Mouse (Mus musculus): ENCODE measurements around the gene Cry2.

Cry2 gene

DNA sequence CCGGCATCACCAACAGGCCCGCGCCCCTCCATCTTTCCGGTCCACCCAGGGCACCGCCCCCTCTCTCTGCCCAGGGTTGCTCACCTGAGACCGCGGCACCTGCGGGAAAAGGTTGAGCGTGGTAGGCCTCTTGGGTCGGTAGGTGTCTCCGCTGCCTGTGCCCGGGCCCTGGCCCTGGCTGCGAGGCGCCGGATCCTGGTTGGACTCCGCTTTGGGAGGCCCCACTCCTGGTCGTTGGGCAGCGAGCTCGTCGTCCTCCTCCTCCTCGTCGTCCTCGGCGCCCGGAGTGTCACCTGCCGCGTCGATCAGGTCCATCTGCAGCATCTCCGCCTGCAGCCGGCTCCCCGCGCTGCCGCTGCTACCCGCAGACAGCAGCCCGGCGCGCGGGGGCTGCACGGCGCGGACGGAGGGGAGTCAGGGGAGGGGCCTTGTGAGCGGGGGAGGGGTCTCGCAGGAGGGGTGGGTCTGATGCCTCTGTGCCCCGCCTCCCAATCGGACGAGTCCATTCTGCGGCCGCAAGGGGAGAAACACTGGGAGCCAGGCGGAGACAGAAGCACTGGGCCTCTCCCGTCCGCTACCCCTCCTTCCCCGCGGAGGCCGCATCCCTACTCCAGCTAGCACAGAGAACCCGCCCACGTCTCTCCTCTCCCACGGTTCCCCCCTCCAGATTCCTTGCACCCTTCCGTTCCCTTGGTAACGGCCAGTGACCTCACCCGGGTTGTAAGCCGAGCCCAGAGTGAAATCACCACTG is 44.8 kb downstream of the Cry2 start:
- peak; percentile 74 for DNase-seq (ENCODE audit: low read depth, low spot score)

DNA sequence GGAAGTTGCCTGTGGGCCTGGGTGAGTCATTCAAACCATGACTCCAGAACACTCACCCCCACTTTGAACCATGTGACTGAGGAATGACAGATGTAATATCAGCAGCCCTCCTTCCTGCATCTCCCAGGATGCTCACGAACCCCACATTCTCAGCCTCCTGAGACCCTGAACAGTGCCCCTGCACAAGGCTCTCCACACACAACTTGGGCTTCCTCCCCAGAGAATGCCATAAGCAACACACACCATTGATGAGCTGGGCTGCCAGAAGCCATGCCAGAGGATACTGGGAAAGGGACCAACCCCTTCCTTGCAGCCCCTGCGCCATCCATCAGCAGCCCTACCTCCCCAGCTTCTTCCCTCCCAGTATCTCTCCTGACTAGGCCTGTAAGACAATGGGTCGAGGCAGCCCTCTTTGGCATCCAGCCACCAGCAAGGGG is 45.7 kb downstream of the Cry2 start:
- no peak for DNase-seq (ENCODE audit: low read depth, low spot score)

DNA sequence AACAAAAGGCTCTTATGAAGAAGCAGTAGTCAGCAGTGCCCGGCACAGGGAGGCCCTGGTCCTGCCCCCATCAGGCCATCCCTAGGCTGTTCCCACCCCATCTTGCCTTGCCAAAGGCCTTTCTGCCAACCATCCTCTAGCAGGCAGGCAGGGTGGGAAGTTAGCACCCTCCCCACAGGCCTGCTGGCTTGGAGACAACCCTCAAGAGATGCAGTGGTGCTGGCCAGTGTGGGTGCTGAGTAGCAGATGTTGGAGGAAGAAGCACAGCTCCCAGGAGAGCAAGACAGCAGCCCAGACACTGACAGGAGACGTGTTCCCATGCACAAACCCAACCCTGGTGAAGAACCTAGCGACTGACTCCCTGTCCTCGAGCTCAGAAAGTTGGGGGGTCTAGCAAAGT is 46.2 kb downstream of the Cry2 start:
- DNase-seq (ENCODE audit: low read depth, low spot score) = no peak

DNA sequence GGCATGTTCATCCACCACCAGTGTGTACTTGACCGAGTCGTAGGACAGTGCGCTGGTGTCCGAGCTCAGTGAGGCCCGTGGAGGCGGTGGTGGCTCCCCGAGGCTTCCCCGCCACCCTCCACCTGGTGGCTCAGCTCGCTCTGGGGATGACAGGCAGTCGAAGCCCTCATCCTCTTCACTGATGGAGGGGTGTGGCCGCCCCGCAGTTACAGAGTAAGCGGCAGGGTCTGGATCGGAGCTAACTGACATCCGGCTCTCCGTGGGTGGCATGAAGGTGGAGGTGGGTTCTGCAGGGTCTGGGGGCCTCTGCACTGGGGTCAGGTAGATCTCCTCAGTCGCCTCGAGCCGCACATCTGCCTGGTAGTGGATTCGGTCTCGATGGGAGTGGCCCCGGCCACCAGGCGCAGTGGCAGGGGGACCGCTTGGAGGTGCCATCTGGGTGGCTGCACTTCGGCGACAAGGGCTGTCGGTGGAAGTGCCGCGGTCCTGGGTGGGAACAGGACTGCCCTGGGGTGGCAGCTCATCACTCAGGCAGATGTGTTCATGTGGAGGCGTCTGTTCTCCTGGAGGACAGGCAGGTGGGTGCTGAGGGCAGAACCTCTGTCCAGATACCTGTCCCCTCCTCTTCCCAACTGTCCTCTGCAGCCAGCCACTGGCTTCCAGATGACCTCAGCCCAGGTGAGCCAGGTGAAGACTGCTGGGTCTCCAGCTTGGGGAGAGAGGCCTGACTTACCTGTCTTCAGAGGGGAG is 46.8 kb downstream of the Cry2 start:
- no peak for DNase-seq (ENCODE audit: low read depth, low spot score)

DNA sequence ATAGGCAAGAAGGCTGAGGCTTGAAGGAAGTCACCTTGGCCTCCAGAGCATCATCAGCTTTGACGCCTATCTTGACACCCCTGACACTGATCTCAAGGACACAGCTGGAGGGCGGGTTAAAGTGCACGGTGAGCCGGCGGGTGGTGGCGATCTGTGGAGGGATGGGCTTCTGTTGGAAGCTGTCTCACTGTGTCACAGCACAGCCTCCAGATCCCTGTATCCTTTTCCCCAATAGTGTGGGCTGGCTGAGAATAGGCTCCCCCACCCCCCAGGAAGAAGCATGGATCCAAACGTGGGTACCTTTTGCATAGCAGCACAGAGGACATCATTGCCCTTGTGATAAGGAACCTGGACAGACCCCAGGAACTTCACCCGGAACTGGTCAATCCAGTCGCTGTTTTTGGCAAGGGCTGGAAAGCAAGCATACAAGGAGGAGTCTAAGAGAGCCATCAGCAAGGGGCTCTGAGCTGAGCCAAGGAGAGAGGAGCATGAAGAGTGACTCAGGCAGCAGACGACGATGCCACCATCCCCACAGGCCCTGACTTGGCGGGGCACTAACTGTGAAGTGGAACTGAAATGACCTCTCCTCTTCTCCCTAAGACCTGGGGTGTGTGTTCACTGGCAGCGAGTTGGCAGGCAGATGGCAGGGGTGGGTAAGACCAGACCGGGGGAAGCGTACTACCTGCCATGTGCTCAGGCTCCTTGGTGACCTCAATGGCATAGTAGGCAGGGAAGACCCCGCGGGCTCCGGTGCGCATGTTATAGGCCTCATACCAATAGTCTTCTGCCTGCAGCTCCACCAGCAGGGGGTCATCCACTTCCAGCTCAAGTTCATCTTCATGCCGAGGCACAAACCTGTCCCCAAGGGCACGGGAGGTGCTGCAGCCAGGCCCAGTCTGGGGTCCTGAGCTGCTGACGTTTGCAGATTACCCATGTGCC is 48.5 kb downstream of the Cry2 start:
- DNase-seq (ENCODE audit: low read depth, low spot score) = no peak

DNA sequence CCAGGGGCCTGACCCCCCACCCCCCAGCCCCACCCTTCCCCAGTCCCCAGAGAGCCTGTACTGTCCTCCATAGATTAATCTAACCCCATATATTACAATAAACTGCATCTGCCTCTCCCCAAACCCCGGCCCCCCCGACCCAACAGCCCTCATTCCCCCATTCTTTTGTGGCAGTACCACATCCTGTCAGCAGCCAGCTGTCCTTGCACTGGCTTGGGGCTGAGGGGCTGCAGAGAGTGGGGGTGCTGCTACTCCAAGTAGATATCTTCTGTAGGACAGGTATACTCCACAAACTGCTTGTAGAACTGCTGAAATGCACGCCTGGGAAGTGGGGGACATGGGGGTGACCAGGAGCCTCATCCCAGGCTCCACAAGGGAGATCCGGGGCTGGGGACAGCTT is 49.7 kb downstream of the Cry2 start:
- DNase-seq (ENCODE audit: low read depth, low spot score) = no peak

DNA sequence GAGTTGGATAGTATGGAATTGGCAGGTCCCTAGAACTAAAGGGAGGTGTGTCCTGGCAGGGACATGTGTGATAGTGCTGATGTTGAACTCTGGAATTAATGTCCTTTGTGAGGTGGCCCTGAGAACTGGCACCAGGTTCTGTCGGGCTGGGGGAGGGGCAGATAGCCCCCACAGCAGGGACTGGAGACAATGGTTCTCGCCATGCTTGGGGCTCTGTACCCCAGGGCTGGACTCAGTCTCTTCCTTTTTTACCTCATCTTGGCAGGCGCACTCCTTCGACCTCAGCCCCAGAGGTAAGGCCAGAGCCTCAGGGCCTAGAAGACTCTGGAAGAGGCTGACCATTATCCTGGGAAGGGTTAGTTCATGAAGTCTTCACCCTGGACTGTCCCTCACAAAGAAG is 51.1 kb downstream of the Cry2 start:
- no peak for DNase-seq (ENCODE audit: low read depth, low spot score)

DNA sequence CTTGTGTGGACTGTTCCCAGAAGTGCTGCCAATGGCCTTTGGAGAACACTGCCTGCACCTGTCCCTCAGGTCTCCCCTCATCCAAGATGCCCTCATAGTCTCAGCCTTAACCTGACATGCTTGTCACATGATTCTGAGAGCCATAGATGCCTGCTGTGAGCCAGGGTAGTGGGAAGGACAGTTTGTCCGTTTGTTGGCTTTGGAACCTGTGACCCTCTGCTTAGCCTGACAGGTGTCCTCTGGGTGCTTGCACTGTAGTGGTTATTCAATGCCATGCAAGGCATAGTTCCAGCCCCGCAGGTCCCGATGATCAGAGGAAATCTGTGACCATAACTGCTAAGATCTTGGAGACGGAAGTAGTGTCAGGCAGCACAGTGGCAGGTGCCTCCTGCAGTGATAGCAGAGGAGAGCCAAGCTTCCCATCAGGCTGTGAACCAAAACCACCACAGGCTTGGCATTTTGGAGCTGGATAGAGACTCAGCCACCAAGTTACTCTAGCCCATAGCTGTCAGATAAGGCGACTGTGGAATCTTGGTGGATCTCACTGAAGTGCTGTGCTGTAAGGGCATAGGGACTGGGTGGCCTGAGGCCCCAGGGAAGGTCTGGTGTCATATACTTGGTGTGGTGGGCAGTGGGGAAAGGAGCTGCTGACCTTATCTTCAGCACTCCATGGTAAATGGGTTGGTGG is 51.8 kb downstream of the Cry2 start, which contains the start of gene 1700029I15Rik:
Gene 1700029I15Rik (plus strand): TSS at position 638 of the 688 bp plus-strand sequence.
- DNase-seq (ENCODE audit: low read depth, low spot score) = no peak

DNA sequence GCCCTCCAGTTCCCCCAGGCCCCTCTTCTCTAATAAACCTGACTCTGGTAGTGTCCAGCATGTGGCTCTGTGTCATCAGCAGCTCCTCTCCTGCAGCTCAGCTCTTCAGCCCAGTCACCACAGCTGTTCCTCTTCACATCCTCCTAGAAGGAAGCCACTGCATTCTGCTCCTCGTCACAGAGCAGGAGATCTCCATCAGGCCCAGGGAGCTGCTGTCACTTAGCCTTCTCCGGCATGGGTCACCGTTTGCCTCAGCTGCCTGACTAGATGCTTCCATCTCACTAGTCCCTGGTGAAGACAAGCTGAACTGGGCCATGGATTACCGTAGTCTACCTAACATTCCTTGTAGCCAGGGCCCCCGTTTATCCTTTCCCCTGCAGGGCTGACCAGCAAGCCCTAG is 52.7 kb downstream of the Cry2 start:
- no peak for DNase-seq (ENCODE audit: low read depth, low spot score)

DNA sequence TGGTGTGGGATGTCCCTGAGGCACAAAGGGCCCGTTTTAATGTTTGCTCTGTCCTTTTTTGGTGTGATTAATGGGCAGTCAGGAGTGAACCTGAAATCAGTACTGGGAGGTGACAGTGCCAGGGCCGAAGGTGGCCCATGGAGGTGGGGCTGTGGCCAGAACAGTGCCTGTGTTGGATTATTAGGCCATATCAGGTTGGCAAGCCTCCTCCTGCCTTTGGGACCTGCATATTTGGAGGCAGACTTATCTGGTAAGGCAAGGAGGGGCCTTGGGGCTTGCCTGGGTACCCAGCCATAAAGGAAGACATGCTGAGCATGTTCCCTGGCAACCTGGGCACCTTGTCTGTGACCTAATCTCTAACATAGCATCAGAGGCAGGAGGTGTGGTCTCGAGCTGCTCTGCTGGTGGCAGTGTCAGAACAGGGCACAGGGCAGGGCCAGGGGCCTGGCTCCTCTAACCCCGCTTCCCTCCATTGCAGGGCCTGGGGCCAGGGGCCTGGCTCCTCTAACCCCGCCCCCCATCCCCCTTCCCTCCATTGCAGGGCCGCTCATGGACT is 53.3 kb downstream of the Cry2 start:
- DNase-seq (ENCODE audit: low read depth, low spot score) = no peak

DNA sequence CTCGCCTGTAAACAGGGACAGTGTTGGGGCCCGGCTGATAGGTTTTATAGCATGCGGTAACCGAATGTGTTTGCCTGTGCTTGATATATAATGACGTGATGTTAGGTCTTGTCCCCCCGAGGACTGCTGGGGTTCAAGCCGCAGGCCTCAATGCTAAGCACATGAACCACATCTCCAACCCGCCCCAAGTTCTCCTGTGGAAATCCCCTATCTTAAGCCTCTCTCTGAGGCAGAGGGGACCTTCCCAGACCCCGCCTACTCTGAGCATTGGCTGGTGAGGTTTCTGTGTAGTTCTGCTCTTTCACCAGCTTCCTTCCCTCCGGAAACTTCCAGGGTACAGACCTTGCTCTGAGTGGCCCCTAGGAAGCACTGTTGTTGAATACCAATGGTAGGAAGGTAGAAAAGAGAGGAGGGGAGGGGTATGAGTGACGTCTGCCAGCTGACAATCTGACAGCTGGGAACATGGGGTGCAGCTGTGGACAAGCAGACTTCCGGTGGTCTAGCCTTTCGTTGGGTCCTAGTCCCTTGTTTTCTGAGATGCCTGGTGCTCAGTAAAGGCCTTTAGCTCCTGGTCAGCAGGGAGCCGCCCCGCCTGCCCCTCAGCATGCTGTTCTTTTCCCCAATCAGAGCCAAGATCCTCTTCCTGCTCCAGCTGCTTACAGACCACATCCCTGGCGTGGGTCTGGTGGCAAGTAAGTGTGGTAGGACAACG is 53.9 kb downstream of the Cry2 start:
- no peak for DNase-seq (ENCODE audit: low read depth, low spot score)

DNA sequence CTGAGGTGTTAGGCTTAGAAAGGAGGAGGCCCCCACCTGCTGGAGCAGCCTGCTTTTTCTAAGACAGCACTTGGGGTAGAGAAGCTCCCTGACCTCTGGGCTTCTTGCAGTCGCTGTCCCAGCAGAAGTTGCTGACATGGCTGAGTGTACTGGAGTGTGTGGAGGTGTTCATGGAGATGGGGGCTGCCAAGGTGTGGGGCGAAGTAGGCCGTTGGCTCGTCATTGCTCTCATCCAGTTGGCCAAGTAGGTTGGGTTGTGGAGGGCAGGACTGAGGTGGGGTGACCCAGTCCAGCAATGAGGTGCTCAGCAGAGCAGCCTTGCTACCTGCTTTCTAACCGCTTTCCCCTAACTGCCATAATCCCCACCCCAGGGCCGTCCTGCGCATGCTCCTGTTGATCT is 56.5 kb downstream of the Cry2 start:
- no peak for DNase-seq (ENCODE audit: low read depth, low spot score)

DNA sequence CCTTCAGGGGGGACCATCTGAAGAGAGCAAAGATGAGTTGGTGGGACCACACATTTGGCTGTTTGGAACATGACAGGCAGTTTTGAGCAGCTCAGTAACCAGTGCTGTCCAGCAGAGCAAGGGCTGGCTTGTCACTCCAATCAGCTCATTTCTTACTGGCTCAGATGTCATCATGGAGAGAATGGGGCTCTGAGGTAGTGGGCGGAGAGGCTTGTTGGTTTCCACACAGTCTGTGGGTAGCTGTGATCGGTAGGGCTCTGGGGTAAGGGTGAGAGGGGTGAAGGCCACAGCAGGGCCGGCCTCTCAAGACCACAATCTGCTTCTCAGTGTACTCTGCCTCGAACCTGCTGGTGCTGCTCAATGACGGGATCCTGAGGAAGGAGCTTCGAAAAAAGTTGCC is 57.5 kb downstream of the Cry2 start:
- DNase-seq (ENCODE audit: low read depth, low spot score) = no peak

DNA sequence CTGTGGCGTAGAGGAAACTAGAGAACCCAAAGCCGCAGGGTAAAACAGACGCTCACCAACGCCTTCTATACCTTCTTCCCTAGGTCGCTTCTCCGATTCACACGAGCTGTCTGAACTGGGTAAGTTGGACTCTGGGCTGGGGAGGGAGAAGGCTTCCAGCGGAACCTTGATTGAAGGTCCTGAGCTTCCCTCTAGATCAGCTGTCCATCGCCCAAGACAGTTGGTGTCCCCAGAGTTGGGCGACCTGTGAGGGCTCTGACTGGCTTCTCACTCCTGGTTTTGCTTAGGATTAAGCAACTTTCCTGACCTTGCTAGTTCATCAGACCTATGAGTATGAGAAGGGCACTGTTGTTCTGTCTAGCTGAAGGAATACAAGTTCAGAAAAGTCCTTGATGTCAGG is 58.1 kb downstream of the Cry2 start:
- no peak for DNase-seq (ENCODE audit: low read depth, low spot score)

DNA sequence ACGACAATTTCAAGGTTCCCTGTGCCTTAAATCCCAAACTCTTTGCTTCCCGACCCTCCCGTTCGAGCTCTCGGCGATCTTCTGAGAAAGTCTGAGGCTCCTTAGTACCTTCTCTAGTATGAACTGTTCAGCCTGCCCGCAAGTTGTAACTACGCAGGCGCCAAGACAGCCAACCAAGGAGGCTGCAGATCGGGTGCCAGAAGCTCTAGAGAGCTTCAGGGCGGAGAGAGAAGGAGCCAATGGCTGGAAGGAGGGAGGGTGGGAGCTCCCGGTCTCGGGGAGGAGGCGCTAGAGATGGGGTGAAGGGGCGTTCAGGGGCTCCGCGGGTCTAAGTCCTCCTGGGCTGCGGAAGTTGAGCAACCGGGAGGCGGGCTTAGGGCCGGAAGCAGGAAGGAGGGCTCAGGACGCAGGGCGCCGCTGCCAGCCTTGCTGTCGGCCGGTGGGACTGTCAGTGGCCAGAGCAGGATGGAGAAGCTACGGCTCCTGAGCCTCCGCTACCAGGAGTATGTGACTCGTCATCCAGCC is 58.7 kb downstream of the Cry2 start:
- peak; percentile 85 for DNase-seq (ENCODE audit: low read depth, low spot score)

DNA sequence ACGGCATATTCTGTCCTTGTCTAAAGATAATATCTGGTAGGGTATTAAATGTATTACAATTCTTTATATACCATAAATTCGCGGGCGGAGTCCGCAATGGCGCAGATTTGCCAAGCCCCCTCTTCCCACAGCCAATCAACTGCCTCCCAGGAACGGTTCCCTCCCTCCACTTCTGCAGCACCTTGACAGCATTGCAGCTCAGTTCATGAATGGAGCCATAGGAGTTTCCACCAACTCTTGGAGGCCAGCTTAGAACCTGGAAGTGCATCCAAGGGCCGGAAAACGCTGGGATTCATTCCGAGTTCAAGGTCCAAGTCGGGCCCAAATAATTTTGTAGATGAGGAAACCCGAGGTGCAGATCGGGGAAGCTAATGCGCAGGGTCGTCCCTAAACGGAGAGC is 59.3 kb downstream of the Cry2 start, which contains the start of the genes Pex16 and Large2:
Gene Pex16 (plus strand): TSS at position 163 of the 400 bp plus-strand sequence.
Gene Large2 (minus strand): TSS at position 356 of the 400 bp plus-strand sequence.
- no peak for DNase-seq (ENCODE audit: low read depth, low spot score)

DNA sequence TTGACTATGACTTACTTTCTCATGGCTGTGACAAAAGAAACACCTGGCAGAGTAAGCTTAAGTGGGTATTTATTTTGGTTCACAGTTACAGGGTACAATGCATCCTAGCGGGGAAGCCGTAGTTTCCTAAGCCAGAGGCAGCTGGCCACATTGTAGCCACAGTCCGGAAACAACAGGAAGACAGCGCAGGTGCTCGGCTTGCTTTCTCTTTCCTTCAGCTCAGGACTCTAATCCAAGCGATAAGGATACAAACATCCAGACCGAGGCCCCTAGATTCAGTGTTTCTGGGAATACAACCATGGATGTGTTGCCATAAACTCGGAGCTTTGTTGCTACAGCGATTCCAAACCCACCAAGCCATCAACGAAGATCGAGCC is 60.4 kb downstream of the Cry2 start:
- DNase-seq (ENCODE audit: low read depth, low spot score) = no peak

DNA sequence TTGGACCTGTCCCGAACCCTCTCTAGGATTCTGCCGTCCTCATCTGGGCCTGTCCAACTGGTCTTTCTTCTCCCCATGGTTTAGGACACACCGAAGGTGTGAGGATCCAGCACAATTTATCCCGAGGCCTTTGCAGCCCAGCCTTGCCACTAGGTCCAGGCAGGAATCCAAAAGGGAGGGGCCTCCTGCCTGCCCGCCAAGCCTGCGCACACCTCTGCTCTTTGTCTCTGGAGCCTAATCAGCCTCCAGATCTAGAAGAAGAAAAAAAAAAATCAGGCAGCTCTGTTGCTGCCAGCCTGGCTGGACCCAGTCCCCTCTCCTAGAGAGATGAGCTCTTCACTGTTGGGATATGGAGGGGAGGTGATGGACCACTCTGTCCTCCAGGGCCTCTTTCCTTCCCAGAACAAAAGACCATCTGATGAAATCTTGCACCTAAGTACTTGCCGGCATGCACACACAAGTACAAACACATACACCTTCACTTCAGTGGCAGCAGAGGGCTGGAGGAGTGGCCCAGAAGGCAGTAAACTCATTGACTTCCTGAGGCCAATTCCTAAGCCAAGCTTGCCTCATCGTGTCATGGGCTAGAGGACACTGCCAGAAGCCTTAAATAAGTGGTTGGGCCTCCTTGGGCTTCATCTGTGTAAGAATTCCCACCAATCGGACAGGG is 60.9 kb downstream of the Cry2 start:
- DNase-seq (ENCODE audit: low read depth, low spot score) = no peak

DNA sequence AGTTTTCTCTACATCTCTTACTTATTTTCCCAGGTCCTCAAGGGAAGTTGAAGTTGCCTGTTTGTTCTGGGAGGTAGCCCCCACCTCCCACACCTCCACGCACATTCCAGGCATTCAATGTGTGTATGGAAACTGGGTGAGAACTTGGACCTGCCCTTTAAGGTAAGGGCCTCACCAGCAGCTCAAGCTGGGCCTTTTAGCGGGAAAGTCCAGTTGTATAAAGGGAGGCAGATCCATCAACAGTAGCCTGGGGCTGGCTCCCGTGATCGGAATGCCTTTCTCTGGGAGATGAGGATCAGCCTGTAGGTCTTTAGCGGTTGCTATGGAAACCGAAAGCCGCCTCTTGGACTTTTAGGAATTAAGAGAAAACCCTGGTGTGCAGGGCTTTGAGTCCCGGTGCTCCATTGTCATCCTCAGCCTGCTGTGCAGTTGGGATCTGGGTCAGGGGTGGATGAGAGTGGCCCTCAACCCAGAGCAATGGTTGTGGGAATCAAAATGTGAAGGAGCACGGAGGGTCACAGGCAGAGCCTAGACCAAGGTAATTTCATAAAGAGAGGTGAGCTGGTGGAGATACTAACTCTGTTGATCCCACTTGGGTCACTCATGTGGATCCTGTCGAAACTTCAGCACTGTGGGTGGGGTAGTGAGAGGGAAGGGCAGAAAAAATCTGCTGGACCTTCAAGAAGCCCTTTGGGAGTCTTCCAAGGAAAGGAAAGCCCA is 61.7 kb downstream of the Cry2 start:
- DNase-seq (ENCODE audit: low read depth, low spot score) = no peak
